Mouse (Mus musculus): ENCODE results near the gene Gm49361.

GRCm38 (mm10) chr14:57694246-57694645 lies 51.7 kb downstream of the Gm49361 start:
- no peak for TF ChIP-seq CTCF (IDR thresholded peaks at IDR 0.05; ENCODE audit: low read depth, low read length)
- TF ChIP-seq POLR2AphosphoS5 (IDR thresholded peaks at IDR 0.05; ENCODE audit: insufficient replicate concordance, low read depth, low read length): no peak
- no peak for TF ChIP-seq TAL1 (conservative IDR thresholded peaks at IDR 0.05; ENCODE audit: low read depth, low read length)
- TF ChIP-seq GATA1 (IDR thresholded peaks at IDR 0.05; ENCODE audit: borderline replicate concordance, low read length): no peak
- no peak for TF ChIP-seq GATA2 (IDR thresholded peaks at IDR 0.05; ENCODE audit: borderline replicate concordance, low read depth, low read length)

Measured in G1E (cell line).